Comparison of ENCODE assay signal across 8 mouse cellular contexts in the genomic region with DNA sequence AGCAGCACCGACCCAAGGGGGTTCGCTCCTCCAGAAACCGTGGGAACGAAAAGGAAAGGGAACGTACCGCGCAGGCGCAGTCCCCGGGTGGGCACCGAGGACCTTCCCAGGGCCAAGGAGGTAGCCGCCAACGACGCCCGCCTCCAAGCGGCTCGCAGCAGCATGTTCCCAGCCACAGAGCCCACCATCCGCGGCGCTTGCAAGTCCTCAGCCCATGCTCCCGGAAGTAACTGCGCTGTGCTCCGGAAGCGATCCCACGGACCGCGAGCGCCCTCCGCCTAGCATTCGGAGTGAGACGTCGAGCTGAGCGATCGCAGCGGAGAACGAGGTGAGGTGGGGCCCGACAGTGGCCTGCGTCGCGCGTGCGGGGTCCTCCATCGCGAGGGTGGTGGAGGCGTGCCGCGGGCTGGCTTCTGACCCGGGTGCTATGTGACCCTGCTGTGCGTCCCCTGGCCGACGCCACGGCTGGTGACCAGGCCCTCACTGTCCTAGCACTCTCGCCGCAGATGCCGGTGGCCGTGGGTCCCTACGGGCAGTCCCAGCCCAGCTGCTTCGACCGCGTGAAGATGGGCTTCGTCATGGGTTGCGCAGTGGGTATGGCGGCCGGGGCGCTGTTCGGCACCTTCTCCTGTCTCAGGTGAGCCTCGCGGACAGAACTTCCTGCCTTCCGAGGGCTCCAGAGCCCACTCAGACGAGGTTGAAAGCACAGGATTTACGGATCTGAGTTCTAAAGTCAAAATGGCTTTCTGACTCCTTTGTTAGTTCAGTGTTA. TPM values are rescaled to one million over a fixed set of nuclear protein-coding genes. Genes with fewer than 3 reads are reported as not detected.
A peak's percentile ranks its signal among the peaks of the same experiment; 100 is the strongest.
DNase-seq lines count a peak whose midpoint lies in the region; ATAC-seq and TF ChIP-seq lines count a peak whose summit lies in the region.

Romo1 (plus strand) TSS at position 87 of the 772 bp plus-strand sequence.
Nfs1 (minus strand) TSS at position 234 of the 772 bp plus-strand sequence.

- H3K27ac ChIP-seq in embryonic facial prominence, embryonic 13.5 days: peak within 1 kb of the TSS; percentile 95
- peak within 1 kb of the TSS; percentile 88 for H3K27ac ChIP-seq in heart, adult 2 months
- peak within 1 kb of the TSS; percentile 95 for H3K27ac ChIP-seq in limb, embryonic 13.5 days
- H3K27ac ChIP-seq in midbrain, embryonic 16.5 days (ENCODE audit: low read length): peak within 1 kb of the TSS; percentile 93

- peak within 1 kb of the TSS; percentile 85 for H3K4me3 ChIP-seq in embryonic facial prominence, embryonic 13.5 days
- H3K4me3 ChIP-seq in heart, adult 2 months: peak within 1 kb of the TSS; percentile 93
- H3K4me3 ChIP-seq in limb, embryonic 13.5 days: peak within 1 kb of the TSS; percentile 89
- H3K4me3 ChIP-seq in midbrain, embryonic 16.5 days (ENCODE audit: low read depth, low read length): peak within 1 kb of the TSS; percentile 81

- intact Hi-C loops in heart, adult 2 months (cut with DNase I): loop anchor here (5.0 to 10.0 kb wide), 3 partner anchors 133 to 182 kb away; partner anchors contain the start of genes 6430550D23Rik and Ergic3

- H3K9ac ChIP-seq in embryonic facial prominence, embryonic 13.5 days: peak within 1 kb of the TSS; percentile 92
- peak within 1 kb of the TSS; percentile 99 for H3K9ac ChIP-seq in heart, adult 2 months (ENCODE audit: low read depth, low read length)
- peak within 1 kb of the TSS; percentile 91 for H3K9ac ChIP-seq in limb, embryonic 13.5 days
- H3K9ac ChIP-seq in midbrain, embryonic 16.5 days (ENCODE audit: low read depth, low read length): peak within 1 kb of the TSS; percentile 89

- WGBS in embryonic facial prominence, embryonic 13.5 days: under 1% methylated on average over 70 of the region's 70 CpGs
- under 1% methylated on average over 70 of the region's 70 CpGs for WGBS in heart, adult 2 months
- WGBS in limb, embryonic 13.5 days: under 1% methylated on average over 70 of the region's 70 CpGs
- WGBS in midbrain, embryonic 16.5 days: under 1% methylated on average over 67 of the region's 70 CpGs

- peak within 1 kb of the TSS; percentile 74 for H3K4me2 ChIP-seq in embryonic facial prominence, embryonic 13.5 days
- H3K4me2 ChIP-seq in limb, embryonic 13.5 days (replicated peaks): peak within 1 kb of the TSS; percentile 81
- H3K4me2 ChIP-seq in midbrain, embryonic 16.5 days (ENCODE audit: low read length): peak within 1 kb of the TSS; percentile 67

- H3K79me2 ChIP-seq in heart, adult 2 months (replicated peaks; ENCODE audit: control insufficient read depth, insufficient read depth, low read length): no peaks in the 10 kb centered on the region

- no peaks in the 10 kb centered on the region for H3K9me3 ChIP-seq in embryonic facial prominence, embryonic 13.5 days
- H3K9me3 ChIP-seq in limb, embryonic 13.5 days: no peaks in the 10 kb centered on the region
- no peaks in the 10 kb centered on the region for H3K9me3 ChIP-seq in midbrain, embryonic 16.5 days (replicated peaks; ENCODE audit: control insufficient read depth, low read length, poor library complexity, severe bottlenecking)

- no peaks in the 10 kb centered on the region for H3K27me3 ChIP-seq in embryonic facial prominence, embryonic 13.5 days
- no peaks in the 10 kb centered on the region for H3K27me3 ChIP-seq in heart, adult 2 months (ENCODE audit: control insufficient read depth, insufficient read depth, low read length)
- no peaks in the 10 kb centered on the region for H3K27me3 ChIP-seq in limb, embryonic 13.5 days
- H3K27me3 ChIP-seq in midbrain, embryonic 16.5 days (ENCODE audit: control insufficient read depth, insufficient read depth, low read depth, low read length): no peaks in the 10 kb centered on the region

- peaks cover 8% of the 10 kb centered on the region for H3K4me1 ChIP-seq in embryonic facial prominence, embryonic 13.5 days
- H3K4me1 ChIP-seq in heart, adult 2 months (ENCODE audit: control insufficient read depth, insufficient read depth, low read length): peaks cover 3% of the 10 kb centered on the region
- peaks cover 17% of the 10 kb centered on the region for H3K4me1 ChIP-seq in limb, embryonic 13.5 days
- peaks cover 13% of the 10 kb centered on the region for H3K4me1 ChIP-seq in midbrain, embryonic 16.5 days (ENCODE audit: control insufficient read depth, insufficient read depth, low read length)

- peak; percentile 83 for TF ChIP-seq POLR2A in heart, adult 2 months (IDR thresholded peaks at IDR 0.05; ENCODE audit: insufficient read depth, low read depth, low read length)

- ATAC-seq in embryonic facial prominence, embryonic 13.5 days (ENCODE audit: insufficient number of reproducible peaks, insufficient read depth, low FRiP score, low TSS enrichment, low read depth): peak; percentile 96
- peak; percentile 97 for ATAC-seq in limb, embryonic 13.5 days (ENCODE audit: low FRiP score, low read depth)
- ATAC-seq in midbrain, embryonic 16.5 days: peak; percentile 98

- peak; percentile 62 for TF ChIP-seq CTCF in heart, adult 2 months (IDR thresholded peaks at IDR 0.05)

- peak; percentile 54; the same call in 1 of the 2 replicates for TF ChIP-seq EP300 in heart, adult 2 months (IDR thresholded peaks at IDR 0.05; ENCODE audit: insufficient read depth, low read depth, low read length)

- peaks cover 30% of the 10 kb centered on the region for H3K36me3 ChIP-seq in embryonic facial prominence, embryonic 13.5 days
- peaks cover 17% of the 10 kb centered on the region for H3K36me3 ChIP-seq in heart, adult 2 months (ENCODE audit: control insufficient read depth, insufficient read depth, low read length)
- peaks cover 32% of the 10 kb centered on the region for H3K36me3 ChIP-seq in limb, embryonic 13.5 days
- peaks cover 10% of the 10 kb centered on the region; the same call in 1 of the 2 replicates for H3K36me3 ChIP-seq in midbrain, embryonic 16.5 days (ENCODE audit: control insufficient read depth, insufficient read depth, low read length)

- DNase-seq in 3134 (ENCODE audit: extremely low read depth, insufficient read length, low spot score): peak; percentile 97
- peak; percentile 95 for DNase-seq in adrenal gland, postnatal 36 days
- peak; percentile 92 to 93 for DNase-seq in heart, adult 2 months
- peak; percentile 84 to 89 for DNase-seq in kidney, adult 8-10 months
- peak; percentile 83 to 93 for DNase-seq in spleen, postnatal 10 days (ENCODE audit: low spot score in 2 of 2)

RNA-seq across cellular contexts. Expression of gene Romo1, which starts in this region (rescaled TPM):
- 100 to 1,000 TPM; 319 to 321 TPM for total RNA-seq in adrenal gland, postnatal 36 days (2021)
- polyA plus RNA-seq in embryonic facial prominence, embryonic 13.5 days (2015; fragmentation: Nextera tagmentation; extraction: Ambion mirVana): 383 and 419 TPM in 2 replicates
- total RNA-seq in heart, adult 2 months (2021): 100 to 1,000 TPM; 321 to 367 TPM
- polyA plus RNA-seq in heart, adult 2 months (2012; rRNA removed): 244 and 304 TPM in 2 replicates
- polyA plus RNA-seq in limb, embryonic 13.5 days (2015; fragmentation: Nextera tagmentation; extraction: Ambion mirVana): 382 and 393 TPM in 2 replicates
- 381 and 383 TPM in 2 replicates for polyA plus RNA-seq in midbrain, embryonic 16.5 days (2015; fragmentation: Nextera tagmentation; extraction: Ambion mirVana)

RNA-seq across cellular contexts. Expression of gene Nfs1, which starts in this region (rescaled TPM):
- total RNA-seq in adrenal gland, postnatal 36 days (2021): 10 to 100 TPM; 82.1 to 90.9 TPM
- polyA plus RNA-seq in embryonic facial prominence, embryonic 13.5 days (2015; fragmentation: Nextera tagmentation; extraction: Ambion mirVana): 35.4 and 39.3 TPM in 2 replicates
- total RNA-seq in heart, adult 2 months (2021): 10 to 100 TPM; 81.4 to 96.6 TPM
- polyA plus RNA-seq in heart, adult 2 months (2012; rRNA removed): 83.7 and 116 TPM in 2 replicates
- 36.1 and 36.6 TPM in 2 replicates for polyA plus RNA-seq in limb, embryonic 13.5 days (2015; fragmentation: Nextera tagmentation; extraction: Ambion mirVana)
- 35.3 and 37.6 TPM in 2 replicates for polyA plus RNA-seq in midbrain, embryonic 16.5 days (2015; fragmentation: Nextera tagmentation; extraction: Ambion mirVana)

Comparison
In these comparisons a context has a peak if more than half of its experiments do, and no peak if none do; other contexts are left out.
1. Peak in every context shown above with its lines: DNase-seq, ATAC-seq, H3K4me3 ChIP-seq and H3K27ac ChIP-seq.